Mouse (Mus musculus) stomach, postnatal 0 days (tissue): ENCODE data around the gene AI467606.

ENCODE experiments used
- CTCF ChIP-seq: IDR thresholded peaks from 2 replicates; pipeline ENCODE4 v1.5.1; 2016; ENCODE audit warnings: antibody characterized with exemption, low read depth, mild to moderate bottlenecking, moderate library complexity
- EP300 ChIP-seq: optimal IDR thresholded peaks from 2 replicates; pipeline ENCODE3; 2016; ENCODE audit warnings: antibody characterized with exemption

DNA sequence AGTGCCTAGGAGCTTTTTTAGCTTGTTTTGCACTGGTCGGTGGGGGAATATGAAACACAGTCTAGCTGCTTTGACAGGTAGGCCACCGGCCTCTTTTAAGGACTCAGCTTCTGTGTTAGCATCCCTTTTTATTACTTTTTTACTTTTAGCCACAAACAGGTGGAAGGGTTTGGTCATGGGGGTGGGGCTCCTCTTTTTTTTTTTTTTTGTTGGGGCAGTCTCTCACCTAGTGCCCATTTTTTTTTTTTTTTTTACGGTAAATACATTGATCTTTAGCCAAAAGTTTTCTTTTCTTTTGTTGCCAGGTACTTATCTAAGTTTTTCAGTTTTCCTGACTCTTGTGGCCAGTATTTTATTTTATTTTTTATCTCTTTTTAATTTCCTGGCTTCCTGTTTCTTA is 3.1 kb upstream of the AI467606 start:
- TF ChIP-seq CTCF, result no peak
- no peak for TF ChIP-seq EP300
